Mouse (Mus musculus): ENCODE measurements at regions not wholly inside any gene's neighbourhood (a gene's known extent, or its start where the extent isn't known, plus 50 kb on each side); places are given as distances from the start of the nearest gene placed in this dataset.

- Histone ChIP-seq H3K4me1 (ENCODE audit: control insufficient read depth, insufficient read depth, low read length) (no peaks in the 10 kb centered on the region), H3K27ac (ENCODE audit: insufficient read depth, low read length) (no peak overlapping the region), H3K4me3 (replicated peaks; ENCODE audit: insufficient read depth, low read depth, low read length) (no peak overlapping the region), H3K27me3 (ENCODE audit: control insufficient read depth, insufficient read depth, low read length) (no peaks in the 10 kb centered on the region)
- TF ChIP-seq POLR2A (IDR thresholded peaks at IDR 0.05; ENCODE audit: borderline replicate concordance, insufficient read depth, low read length) (no peak), CTCF (IDR thresholded peaks at IDR 0.05; ENCODE audit: borderline replicate concordance, insufficient read depth, low read depth, low read length) (no peak)
- WGBS: 57% methylated on average over 1 of the region's 1 CpGs
- DNase-seq: no peak
These were observed 554.3 kb downstream of the Serpinb8 start for GRCm38 (mm10) chr1:108144114-108144513.

- H3K4me1 ChIP-seq (ENCODE audit: control insufficient read depth, insufficient read depth, low read length): no peaks in the 10 kb centered on the region
These were observed 591.8 kb downstream of the Serpinb8 start for GRCm38 (mm10) chr1:108181350-108182167.

GRCm38 (mm10) chr1:108182168-108182539, 592.3 kb downstream of the Serpinb8 start:
- no peaks in the 10 kb centered on the region for H3K4me1 ChIP-seq (ENCODE audit: control insufficient read depth, insufficient read depth, low read length)
- no peak for DNase-seq
- no peak overlapping the region for H3K4me3 ChIP-seq (replicated peaks; ENCODE audit: insufficient read depth, low read depth, low read length)
- no peaks in the 10 kb centered on the region for H3K27me3 ChIP-seq (ENCODE audit: control insufficient read depth, insufficient read depth, low read length)
- TF ChIP-seq CTCF (IDR thresholded peaks at IDR 0.05; ENCODE audit: borderline replicate concordance, insufficient read depth, low read depth, low read length) (no peak), POLR2A (IDR thresholded peaks at IDR 0.05; ENCODE audit: borderline replicate concordance, insufficient read depth, low read length) (no peak)
- H3K27ac ChIP-seq (ENCODE audit: insufficient read depth, low read length): no peak overlapping the region
- 50% methylated on average over 4 of the region's 4 CpGs for WGBS

More at GRCm38 (mm10) chr1:108181350-108182167, 591.8 kb downstream of the Serpinb8 start:
- Histone ChIP-seq H3K27me3 (ENCODE audit: control insufficient read depth, insufficient read depth, low read length) (no peaks in the 10 kb centered on the region), H3K4me3 (replicated peaks; ENCODE audit: insufficient read depth, low read depth, low read length) (no peak overlapping the region), H3K27ac (ENCODE audit: insufficient read depth, low read length) (no peak overlapping the region)
- no peak for TF ChIP-seq POLR2A (IDR thresholded peaks at IDR 0.05; ENCODE audit: borderline replicate concordance, insufficient read depth, low read length)
- TF ChIP-seq CTCF (IDR thresholded peaks at IDR 0.05; ENCODE audit: borderline replicate concordance, insufficient read depth, low read depth, low read length): no peak
- no peak for DNase-seq
- WGBS: 64% methylated on average over 3 of the region's 3 CpGs

- TF ChIP-seq CTCF (IDR thresholded peaks at IDR 0.05; ENCODE audit: borderline replicate concordance, insufficient read depth, low read depth, low read length) (no peak), POLR2A (IDR thresholded peaks at IDR 0.05; ENCODE audit: borderline replicate concordance, insufficient read depth, low read length) (no peak)
- H3K27ac ChIP-seq (ENCODE audit: insufficient read depth, low read length): no peak overlapping the region
- H3K4me1 ChIP-seq (ENCODE audit: control insufficient read depth, insufficient read depth, low read length): no peaks in the 10 kb centered on the region
- WGBS: 61% methylated on average over 1 of the region's 1 CpGs
- no peak overlapping the region for H3K4me3 ChIP-seq (replicated peaks; ENCODE audit: insufficient read depth, low read depth, low read length)
- peak in 1 of 2 experiments; percentile 8 for DNase-seq
- H3K27me3 ChIP-seq (ENCODE audit: control insufficient read depth, insufficient read depth, low read length): no peaks in the 10 kb centered on the region
These were observed 634.2 kb downstream of the Serpinb8 start for GRCm38 (mm10) chr1:108224047-108224446.

GRCm38 (mm10) chr1:108240152-108240551, 650.3 kb downstream of the Serpinb8 start:
- DNase-seq: no peak
- H3K27me3 ChIP-seq (ENCODE audit: control insufficient read depth, insufficient read depth, low read length): no peaks in the 10 kb centered on the region
- H3K27ac ChIP-seq (ENCODE audit: insufficient read depth, low read length): no peak overlapping the region
- no peak overlapping the region for H3K4me3 ChIP-seq (replicated peaks; ENCODE audit: insufficient read depth, low read depth, low read length)
- H3K4me1 ChIP-seq (ENCODE audit: control insufficient read depth, insufficient read depth, low read length): no peaks in the 10 kb centered on the region
- TF ChIP-seq CTCF (IDR thresholded peaks at IDR 0.05; ENCODE audit: borderline replicate concordance, insufficient read depth, low read depth, low read length) (no peak), POLR2A (IDR thresholded peaks at IDR 0.05; ENCODE audit: borderline replicate concordance, insufficient read depth, low read length) (no peak)

- no peaks in the 10 kb centered on the region for H3K27me3 ChIP-seq (ENCODE audit: control insufficient read depth, insufficient read depth, low read length)
- no peaks in the 10 kb centered on the region for H3K4me1 ChIP-seq (ENCODE audit: control insufficient read depth, insufficient read depth, low read length)
- no peak overlapping the region for H3K4me3 ChIP-seq (replicated peaks; ENCODE audit: insufficient read depth, low read depth, low read length)
- TF ChIP-seq CTCF (IDR thresholded peaks at IDR 0.05; ENCODE audit: borderline replicate concordance, insufficient read depth, low read depth, low read length) (no peak), POLR2A (IDR thresholded peaks at IDR 0.05; ENCODE audit: borderline replicate concordance, insufficient read depth, low read length) (no peak)
- H3K27ac ChIP-seq (ENCODE audit: insufficient read depth, low read length): no peak overlapping the region
- 85% methylated on average over 3 of the region's 3 CpGs for WGBS
- no peak for DNase-seq
These were observed 665.3 kb downstream of the Serpinb8 start for GRCm38 (mm10) chr1:108255147-108255546.

GRCm38 (mm10) chr1:108259355-108259754, 669.5 kb downstream of the Serpinb8 start:
- DNase-seq: no peak
- no peaks in the 10 kb centered on the region for H3K4me1 ChIP-seq (ENCODE audit: control insufficient read depth, insufficient read depth, low read length)
- no peak overlapping the region for H3K27ac ChIP-seq (ENCODE audit: insufficient read depth, low read length)
- H3K27me3 ChIP-seq (ENCODE audit: control insufficient read depth, insufficient read depth, low read length): no peaks in the 10 kb centered on the region
- no peak overlapping the region for H3K4me3 ChIP-seq (replicated peaks; ENCODE audit: insufficient read depth, low read depth, low read length)
- TF ChIP-seq CTCF (IDR thresholded peaks at IDR 0.05; ENCODE audit: borderline replicate concordance, insufficient read depth, low read depth, low read length) (no peak), POLR2A (IDR thresholded peaks at IDR 0.05; ENCODE audit: borderline replicate concordance, insufficient read depth, low read length) (no peak)

GRCm38 (mm10) chr1:108282099-108282498, 692.3 kb downstream of the Serpinb8 start:
- 80% methylated on average over 5 of the region's 5 CpGs for WGBS
- TF ChIP-seq POLR2A (IDR thresholded peaks at IDR 0.05; ENCODE audit: borderline replicate concordance, insufficient read depth, low read length): no peak
- TF ChIP-seq CTCF (IDR thresholded peaks at IDR 0.05; ENCODE audit: borderline replicate concordance, insufficient read depth, low read depth, low read length): no peak

More at GRCm38 (mm10) chr1:108282099-108282498, 692.3 kb downstream of the Serpinb8 start:
- DNase-seq: no peak
- Histone ChIP-seq H3K4me1 (ENCODE audit: control insufficient read depth, insufficient read depth, low read length) (no peaks in the 10 kb centered on the region), H3K27ac (ENCODE audit: insufficient read depth, low read length) (no peak overlapping the region), H3K27me3 (ENCODE audit: control insufficient read depth, insufficient read depth, low read length) (no peaks in the 10 kb centered on the region), H3K4me3 (replicated peaks; ENCODE audit: insufficient read depth, low read depth, low read length) (no peak overlapping the region)

All from cerebellum, adult 2 months (tissue).